Comparison of ENCODE assay signal across 8 mouse cellular contexts in genomic region chr2:181496281-181496680, GRCm38 (mm10). TPM values are rescaled to one million over a fixed set of nuclear protein-coding genes. Genes with fewer than 3 reads are reported as not detected.
DNase-seq lines count a peak whose midpoint lies in the region; ATAC-seq lines count a peak whose summit lies in the region.

No protein-coding gene starts in this region.

- no peaks in the 10 kb centered on the region for H3K9me3 ChIP-seq in forebrain, embryonic 11.5 days (ENCODE audit: control insufficient read depth, low read length)
- no peaks in the 10 kb centered on the region for H3K9me3 ChIP-seq in lung, embryonic 15.5 days

- peak overlapping the region; percentile 69 for H3K4me2 ChIP-seq in forebrain, embryonic 11.5 days (ENCODE audit: low read depth, low read length, severe bottlenecking)
- peak overlapping the region; percentile 90 for H3K4me2 ChIP-seq in lung, embryonic 15.5 days

- peak; percentile 79 for DNase-seq in ES-CJ7 (ENCODE audit: low read depth, low spot score)
- peak; percentile 78 for DNase-seq in forebrain, embryonic 11.5 days (ENCODE audit: low spot score)
- peak; percentile 72 to 81 for DNase-seq in heart, postnatal 14 days
- peak; percentile 22 to 47 for DNase-seq in layer of hippocampus, adult 18-20 months (ENCODE audit: low spot score in 2 of 2)
- peak; percentile 73 for DNase-seq in thymus, postnatal 14 days

- H3K27me3 ChIP-seq in forebrain, embryonic 11.5 days (ENCODE audit: control insufficient read depth, insufficient read depth, low read length): no peaks in the 10 kb centered on the region
- H3K27me3 ChIP-seq in lung, embryonic 15.5 days: no peaks in the 10 kb centered on the region

- peaks cover 3% of the 10 kb centered on the region for H3K36me3 ChIP-seq in forebrain, embryonic 11.5 days (ENCODE audit: control insufficient read depth, insufficient read depth, low read length)
- peaks cover 16% of the 10 kb centered on the region; the same call in 1 of the 2 replicates for H3K36me3 ChIP-seq in lung, embryonic 15.5 days

- peak overlapping the region; percentile 48 for H3K9ac ChIP-seq in forebrain, embryonic 11.5 days (ENCODE audit: low read length)
- H3K9ac ChIP-seq in lung, embryonic 15.5 days: peak overlapping the region; percentile 48

- intact Hi-C loops in heart, postnatal 14 days (cut with DNase I): loop anchor here (1.0 to 5.0 kb wide), 3 partner anchors 41 to 104 kb away; no protein-coding TSS in a partner anchor

- peak overlapping the region; percentile 56 for H3K4me3 ChIP-seq in brown adipose tissue, adult 24 weeks (ENCODE audit: insufficient read depth, low read depth, low read length)
- H3K4me3 ChIP-seq in forebrain, embryonic 11.5 days (ENCODE audit: low read depth, low read length): peak overlapping the region; percentile 87
- peak overlapping the region; percentile 72 for H3K4me3 ChIP-seq in lung, embryonic 15.5 days

- H3K4me1 ChIP-seq in brown adipose tissue, adult 24 weeks (ENCODE audit: control insufficient read depth, insufficient read depth, insufficient read length, low read length): peaks cover 4% of the 10 kb centered on the region; the same call in 1 of the 2 replicates
- H3K4me1 ChIP-seq in forebrain, embryonic 11.5 days (replicated peaks; ENCODE audit: control insufficient read depth, insufficient read depth, low read length): no peaks in the 10 kb centered on the region; the same call in 1 of the 2 replicates
- peaks cover 18% of the 10 kb centered on the region for H3K4me1 ChIP-seq in lung, embryonic 15.5 days

- 11% methylated on average over 8 of the region's 8 CpGs for WGBS in forebrain, embryonic 11.5 days
- 18% methylated on average over 8 of the region's 8 CpGs for WGBS in lung, embryonic 15.5 days

- H3K27ac ChIP-seq in brown adipose tissue, adult 24 weeks (replicated peaks; ENCODE audit: low read depth, low read length): peak overlapping the region; percentile 53; the same call in 1 of the 2 replicates
- peak overlapping the region; percentile 54; the same call in 1 of the 2 replicates for H3K27ac ChIP-seq in forebrain, embryonic 11.5 days (ENCODE audit: low read depth, low read length)
- H3K27ac ChIP-seq in lung, embryonic 15.5 days: peak overlapping the region; percentile 95

- ATAC-seq in forebrain, embryonic 11.5 days (replicated peaks; ENCODE audit: low FRiP score): peak; percentile 42; the same call in 1 of the 2 replicates
- peak; percentile 51; the same call in 1 of the 2 replicates for ATAC-seq in lung, embryonic 15.5 days (ENCODE audit: borderline replicate concordance, extremely low read depth, low FRiP score, low TSS enrichment)
- peak; percentile 49 for ATAC-seq in neutrophil, adult 5-6 weeks (ENCODE audit: extremely low read depth, insufficient number of reproducible peaks, low FRiP score, poor library complexity, severe bottlenecking)

RNA-seq across cellular contexts. Expression of gene Tpd52l2, which starts 0.7 kb away (rescaled TPM):
- polyA plus RNA-seq in brown adipose tissue, adult 24 weeks (2012; ENCODE audit: insufficient read depth, insufficient read length, missing spikeins): 88.5 and 109 TPM in 2 replicates
- 143 and 148 TPM in 2 replicates for polyA plus RNA-seq in forebrain, embryonic 11.5 days (2014; fragmentation: Nextera tagmentation; extraction: Ambion mirVana)
- total RNA-seq in heart, postnatal 14 days (2021): 10 to 100 TPM; 63.4 to 68.9 TPM
- total RNA-seq in layer of hippocampus, adult 18-20 months (2021): 10 to 100 TPM; 71.5 to 78.4 TPM
- 155 and 160 TPM in 2 replicates for polyA plus RNA-seq in lung, embryonic 15.5 days (2015; fragmentation: Nextera tagmentation; extraction: Ambion mirVana)
- total RNA-seq in neutrophil, adult 5-6 weeks (2017): 54.2 and 61.4 TPM in 2 replicates

RNA-seq across cellular contexts. Expression of gene Abhd16b, which starts 3.3 kb away (rescaled TPM):
- polyA plus RNA-seq in brown adipose tissue, adult 24 weeks (2012; ENCODE audit: insufficient read depth, insufficient read length, missing spikeins): not detected in 2 replicates
- 0.15 TPM in 1 of 2 replicates, not detected in the other for polyA plus RNA-seq in forebrain, embryonic 11.5 days (2014; fragmentation: Nextera tagmentation; extraction: Ambion mirVana)
- not detected for total RNA-seq in heart, postnatal 14 days (2021)
- not detected for total RNA-seq in layer of hippocampus, adult 18-20 months (2021)
- polyA plus RNA-seq in lung, embryonic 15.5 days (2015; fragmentation: Nextera tagmentation; extraction: Ambion mirVana): 0.24 and 0.26 TPM in 2 replicates
- total RNA-seq in neutrophil, adult 5-6 weeks (2017): 0.35 TPM in 1 of 2 replicates, not detected in the other

RNA-seq across cellular contexts. Expression of gene Dnajc5, which starts 24.0 kb away (rescaled TPM):
- polyA plus RNA-seq in brown adipose tissue, adult 24 weeks (2012; ENCODE audit: insufficient read depth, insufficient read length, missing spikeins): 30.8 and 38.6 TPM in 2 replicates
- 103 and 104 TPM in 2 replicates for polyA plus RNA-seq in forebrain, embryonic 11.5 days (2014; fragmentation: Nextera tagmentation; extraction: Ambion mirVana)
- 10 to 100 TPM; 81.4 to 83.8 TPM for total RNA-seq in heart, postnatal 14 days (2021)
- total RNA-seq in layer of hippocampus, adult 18-20 months (2021): 100 to 1,000 TPM; 274 to 282 TPM
- 84.8 and 87.4 TPM in 2 replicates for polyA plus RNA-seq in lung, embryonic 15.5 days (2015; fragmentation: Nextera tagmentation; extraction: Ambion mirVana)
- 81.3 and 85.7 TPM in 2 replicates for total RNA-seq in neutrophil, adult 5-6 weeks (2017)

RNA-seq across cellular contexts. Expression of gene Zbtb46, which starts 37.1 kb away (rescaled TPM):
- 5.5 and 6.6 TPM in 2 replicates for polyA plus RNA-seq in brown adipose tissue, adult 24 weeks (2012; ENCODE audit: insufficient read depth, insufficient read length, missing spikeins)
- polyA plus RNA-seq in forebrain, embryonic 11.5 days (2014; fragmentation: Nextera tagmentation; extraction: Ambion mirVana): 14.2 and 16.1 TPM in 2 replicates
- 10 to 100 TPM; 13.8 to 14.4 TPM for total RNA-seq in heart, postnatal 14 days (2021)
- total RNA-seq in layer of hippocampus, adult 18-20 months (2021): 1 to 10 TPM; 8.0 to 8.4 TPM
- polyA plus RNA-seq in lung, embryonic 15.5 days (2015; fragmentation: Nextera tagmentation; extraction: Ambion mirVana): 12.5 and 14.6 TPM in 2 replicates
- total RNA-seq in neutrophil, adult 5-6 weeks (2017): 0.74 and 1.0 TPM in 2 replicates

Comparison
In these comparisons a context has a peak if more than half of its experiments do, and no peak if none do; other contexts are left out.
1. Peak in every context shown above with its lines: DNase-seq, ATAC-seq, H3K4me3 ChIP-seq and H3K27ac ChIP-seq.